Mouse (Mus musculus): ENCODE data around the gene Dis3l.

The Dis3l gene

GRCm38 (mm10) chr9:64341254-64341566 is at the start of gene Dis3l:
TSS of gene Dis3l (minus strand) at chr9:64341288.
- WGBS, result 4% methylated on average over 16 of the region's 16 CpGs

GRCm38 (mm10) chr9:64389576-64390292 is 48.6 kb upstream of the Dis3l start:
- WGBS, result 76% methylated on average over 7 of the region's 7 CpGs

GRCm38 (mm10) chr9:64386466-64387211 is 45.6 kb upstream of the Dis3l start:
- WGBS, result 7% methylated on average over 45 of the region's 45 CpGs

- under 1% methylated on average over 92 of the region's 93 CpGs for WGBS
Measured at GRCm38 (mm10) chr9:64385511-64386465, 44.7 kb upstream of the Dis3l start, which contains the start of gene Megf11. TSS of gene Megf11 (plus strand) at chr9:64385626.

- 66% methylated on average over 10 of the region's 10 CpGs for WGBS
Measured at GRCm38 (mm10) chr9:64383021-64383788, 42.1 kb upstream of the Dis3l start.

- WGBS, result 79% methylated on average over 2 of the region's 2 CpGs
Measured at GRCm38 (mm10) chr9:64376380-64376779, 35.3 kb upstream of the Dis3l start.

- WGBS, result 69% methylated on average over 11 of the region's 11 CpGs
Measured at GRCm38 (mm10) chr9:64371305-64371819, 30.3 kb upstream of the Dis3l start.

- WGBS, result 55% methylated on average over 7 of the region's 7 CpGs
Measured at GRCm38 (mm10) chr9:64369871-64370270, 28.8 kb upstream of the Dis3l start.

GRCm38 (mm10) chr9:64361231-64361950 is 20.3 kb upstream of the Dis3l start:
- WGBS, result 85% methylated on average over 9 of the region's 9 CpGs

GRCm38 (mm10) chr9:64355627-64356026 is 14.5 kb upstream of the Dis3l start:
- 61% methylated on average over 7 of the region's 7 CpGs for WGBS

- 57% methylated on average over 3 of the region's 3 CpGs for WGBS
Measured at GRCm38 (mm10) chr9:64351191-64351590, 10.1 kb upstream of the Dis3l start.

- WGBS, result 76% methylated on average over 5 of the region's 5 CpGs
Measured at GRCm38 (mm10) chr9:64349490-64349889, 8.4 kb upstream of the Dis3l start.

- 0% methylated on average over 1 of the region's 1 CpGs for WGBS
Measured at GRCm38 (mm10) chr9:64347377-64347776, 6.3 kb upstream of the Dis3l start.

GRCm38 (mm10) chr9:64345931-64346330 is 4.8 kb upstream of the Dis3l start:
- WGBS, result 70% methylated on average over 5 of the region's 5 CpGs

- WGBS, result 97% methylated on average over 2 of the region's 2 CpGs
Measured at GRCm38 (mm10) chr9:64343656-64344055, 2.6 kb upstream of the Dis3l start.

- WGBS, result 79% methylated on average over 8 of the region's 8 CpGs
Measured at GRCm38 (mm10) chr9:64341671-64342070, 583 bp upstream of the Dis3l start.

- WGBS, result under 1% methylated on average over 83 of the region's 85 CpGs
Measured at GRCm38 (mm10) chr9:64340351-64341253, 486 bp downstream of the Dis3l start.

- WGBS, result 28% methylated on average over 8 of the region's 8 CpGs
Measured at GRCm38 (mm10) chr9:64339361-64339760, 1.7 kb downstream of the Dis3l start.

GRCm38 (mm10) chr9:64335825-64336224 is 5.3 kb downstream of the Dis3l start:
- WGBS, result 90% methylated on average over 6 of the region's 6 CpGs
